Mouse (Mus musculus) hindbrain, embryonic 14.5 days (tissue): ENCODE measurements at regions not wholly inside any gene's neighbourhood (a gene's known extent, or its start where the extent isn't known, plus 50 kb on each side); places are given as distances from the start of the nearest gene placed in this dataset.

Source experiments
- ATAC-seq: fragments of 200-750 bp; cut with Nextera tagmentation; 2 replicates; pipeline ENCODE4 v1.8.0; 2017; ENCODE audit warnings: moderate number of reproducible peaks, mild to moderate bottlenecking, moderate TSS enrichment, moderate library complexity; ENCODE audit not compliant: low FRiP score
- DNase-seq: peaks from one replicate; pipeline ENCODE4 v3.0.0-alpha.2; 2015; ENCODE audit warnings: low spot score
- H3K27ac ChIP-seq: fragments of 300-500 bp; sonication (generic); 2 replicates; pipeline ENCODE4 v1.5.1; 2014; ENCODE audit warnings: mild to moderate bottlenecking, moderate library complexity
- H3K27me3 ChIP-seq: fragments of 300-500 bp; sonication (generic); 2 replicates; pipeline ENCODE4 v1.6.1; 2014; ENCODE audit warnings: mild to moderate bottlenecking, low read length, mixed read lengths; ENCODE audit not compliant: control insufficient read depth, insufficient read depth
- H3K36me3 ChIP-seq: fragments of 300-500 bp; sonication (generic); replicated peaks from 2 replicates; pipeline ENCODE4 v1.6.1; 2014; ENCODE audit not compliant: control insufficient read depth, insufficient read depth
- H3K4me1 ChIP-seq: fragments of 300-500 bp; sonication (generic); replicated peaks from 2 replicates; pipeline ENCODE4 v1.6.1; 2014; ENCODE audit warnings: antibody characterized with exemption, low read length, mixed read lengths; ENCODE audit not compliant: control insufficient read depth, insufficient read depth
- H3K4me2 ChIP-seq: fragments of 300-500 bp; sonication (generic); replicated peaks from 2 replicates; pipeline ENCODE4 v1.6.1; 2014; ENCODE audit warnings: mild to moderate bottlenecking, moderate library complexity
- H3K4me3 ChIP-seq: fragments of 300-500 bp; sonication (generic); replicated peaks from 2 replicates; pipeline ENCODE4 v1.5.1; 2014; ENCODE audit warnings: mild to moderate bottlenecking, low read length
- H3K9ac ChIP-seq: fragments of 300-500 bp; sonication (generic); 2 replicates; pipeline ENCODE4 v1.6.1; 2014
- H3K9me3 ChIP-seq: fragments of 300-500 bp; sonication (generic); 2 replicates; pipeline ENCODE4 v1.6.1; 2016; ENCODE audit warnings: low read length; ENCODE audit not compliant: control insufficient read depth
- WGBS: fragments of 180-500 bp; shearing (Covaris S2); extraction: QIAGEN DNeasy Blood & Tissue Kit; methylation state at CpG from one replicate; pipeline ENCODE4 v1.1.7; 2014; 5-methylcytosine and 5-hydroxymethylcytosine counted together

- H3K4me3 ChIP-seq = no peak overlapping the region
- ATAC-seq = peak; percentile 66; the same call in 1 of the 2 replicates
- no peaks in the 10 kb centered on the region for H3K9me3 ChIP-seq
- H3K36me3 ChIP-seq = no peaks in the 10 kb centered on the region
- H3K4me2 ChIP-seq = no peak overlapping the region
- H3K27ac ChIP-seq = no peak overlapping the region
- WGBS = 45% methylated on average over 3 of the region's 3 CpGs
- no peak overlapping the region for H3K9ac ChIP-seq
- H3K4me1 ChIP-seq = no peaks in the 10 kb centered on the region
- no peak for DNase-seq
- no peaks in the 10 kb centered on the region for H3K27me3 ChIP-seq
Measured at GRCm38 (mm10) chr14:107845289-107846215, 1068.4 kb downstream of the Slitrk1 start.

- no peaks in the 10 kb centered on the region for H3K27me3 ChIP-seq
- H3K27ac ChIP-seq = no peak overlapping the region
- ATAC-seq = no peak
- no peaks in the 10 kb centered on the region for H3K36me3 ChIP-seq
- no peak for DNase-seq
- H3K4me3 ChIP-seq = no peak overlapping the region
- 89% methylated on average over 2 of the region's 2 CpGs for WGBS
- no peaks in the 10 kb centered on the region for H3K4me1 ChIP-seq
- no peak overlapping the region for H3K9ac ChIP-seq
- H3K4me2 ChIP-seq = no peak overlapping the region
- no peaks in the 10 kb centered on the region for H3K9me3 ChIP-seq
Measured at GRCm38 (mm10) chr14:107844533-107844932, 1069.4 kb downstream of the Slitrk1 start.

GRCm38 (mm10) chr14:107832976-107833375 lies 1081.0 kb downstream of the Slitrk1 start:
- Histone ChIP-seq H3K9ac (no peak overlapping the region), H3K27ac (no peak overlapping the region), H3K9me3 (no peaks in the 10 kb centered on the region), H3K4me2 (no peak overlapping the region), H3K27me3 (no peaks in the 10 kb centered on the region), H3K4me1 (no peaks in the 10 kb centered on the region), H3K4me3 (no peak overlapping the region), H3K36me3 (no peaks in the 10 kb centered on the region)
- DNase-seq (no peak), ATAC-seq (no peak)
- 89% methylated on average over 1 of the region's 1 CpGs for WGBS

GRCm38 (mm10) chr14:107785242-107785641 lies 1128.7 kb downstream of the Slitrk1 start:
- Histone ChIP-seq H3K9me3 (no peaks in the 10 kb centered on the region), H3K27me3 (no peaks in the 10 kb centered on the region), H3K4me2 (no peak overlapping the region), H3K4me1 (no peaks in the 10 kb centered on the region), H3K4me3 (no peak overlapping the region), H3K36me3 (no peaks in the 10 kb centered on the region), H3K27ac (no peak overlapping the region), H3K9ac (no peak overlapping the region)
- DNase-seq (no peak), ATAC-seq (no peak)
- 90% methylated on average over 1 of the region's 1 CpGs for WGBS
